Mouse (Mus musculus) embryonic facial prominence, embryonic 15.5 days (tissue): ENCODE measurements around the gene Shf. TPM values are rescaled to one million over a fixed set of nuclear protein-coding genes. Genes with fewer than 3 reads are reported as not detected.

ENCODE experiments used
- ATAC-seq: fragments of 200-750 bp; cut with Nextera tagmentation; 2 replicates; pipeline ENCODE4 v1.8.0; 2017; ENCODE audit warnings: low read depth, moderate TSS enrichment; ENCODE audit not compliant: insufficient number of reproducible peaks, low FRiP score, low TSS enrichment
- H3K27ac ChIP-seq: fragments of 300-500 bp; sonication (generic); replicated peaks from 2 replicates; pipeline ENCODE4 v1.5.1; 2015; ENCODE audit warnings: mild to moderate bottlenecking, inconsistent platforms
- H3K27me3 ChIP-seq: fragments of 300-500 bp; sonication (generic); 2 replicates; pipeline ENCODE4 v1.6.1; 2015; ENCODE audit warnings: inconsistent platforms
- H3K36me3 ChIP-seq: fragments of 300-500 bp; sonication (generic); 2 replicates; pipeline ENCODE4 v1.6.1; 2015; ENCODE audit warnings: mild to moderate bottlenecking, inconsistent platforms
- H3K4me1 ChIP-seq: fragments of 300-500 bp; sonication (generic); 2 replicates; pipeline ENCODE4 v1.6.1; 2015; ENCODE audit warnings: inconsistent platforms
- H3K4me2 ChIP-seq: fragments of 300-500 bp; sonication (generic); replicated peaks from 2 replicates; pipeline ENCODE4 v1.6.1; 2015; ENCODE audit warnings: mild to moderate bottlenecking, inconsistent platforms
- H3K4me3 ChIP-seq: fragments of 300-500 bp; sonication (generic); replicated peaks from 2 replicates; pipeline ENCODE4 v1.5.1; 2015; ENCODE audit warnings: mild to moderate bottlenecking, inconsistent platforms
- H3K9ac ChIP-seq: fragments of 300-500 bp; sonication (generic); 2 replicates; pipeline ENCODE4 v1.6.1; 2015; ENCODE audit warnings: inconsistent platforms
- H3K9me3 ChIP-seq: fragments of 300-500 bp; sonication (generic); replicated peaks from 2 replicates; pipeline ENCODE4 v1.6.1; 2016; ENCODE audit warnings: inconsistent platforms
- WGBS: fragments of 180-500 bp; shearing (Covaris S2); methylation state at CpG from one replicate; pipeline ENCODE4 v1.1.7; 2015; 5-methylcytosine and 5-hydroxymethylcytosine counted together
- polyA plus RNA-seq: library from polyadenylated mRNA; unstranded; fragments of >200 nt; fragmentation: Nextera tagmentation; extraction: Ambion mirVana; gene quantifications from 2 replicates; pipeline ENCODE4 v1.2.1, GENCODE M21; 2015

Shf gene
- polyA plus RNA-seq, 1 experiment from 2014 or later: 4.5 TPM

DNA sequence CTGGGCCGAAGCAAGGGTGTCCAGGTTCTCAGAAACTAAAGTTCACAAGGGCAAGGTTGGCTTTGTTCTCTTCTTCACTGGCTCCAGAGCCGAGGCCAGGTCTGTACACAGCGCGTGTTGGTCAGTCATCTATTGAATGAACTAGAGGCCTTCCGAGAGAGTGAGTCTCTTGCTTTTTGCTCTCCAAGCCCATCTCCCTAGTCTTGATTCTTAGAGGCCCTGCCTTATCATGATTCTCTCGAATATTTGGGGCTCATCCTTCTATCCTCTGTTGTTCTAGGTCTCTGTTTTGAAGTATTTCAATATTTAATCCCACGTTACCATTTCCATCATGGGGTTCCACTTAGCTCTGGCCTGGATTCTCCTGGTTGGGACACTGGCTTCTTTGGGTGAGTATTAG is 53.6 kb downstream of the Shf start, which contains the start of gene Duox1:
Gene Duox1, plus strand, starts transcription at position 301 of the 400 bp plus-strand sequence.
- no peaks in the 10 kb centered on the region for H3K36me3 ChIP-seq
- no peaks in the 10 kb centered on the region for H3K9me3 ChIP-seq
- H3K9ac ChIP-seq: no peak within 1 kb of the TSS
- no peak for ATAC-seq
- peaks cover 13% of the 10 kb centered on the region for H3K4me1 ChIP-seq
- no peak within 1 kb of the TSS for H3K4me3 ChIP-seq
- peaks cover 42% of the 10 kb centered on the region for H3K27me3 ChIP-seq
- 83% methylated on average over 7 of the region's 7 CpGs for WGBS
- no peak within 1 kb of the TSS for H3K27ac ChIP-seq
- H3K4me2 ChIP-seq: no peak within 1 kb of the TSS

GRCm38 (mm10) chr2:122313536-122313935 is 55.4 kb downstream of the Shf start, which contains the start of gene Duoxa1:
TSS of gene Duoxa1 (minus strand) at chr2:122313730.
- no peaks in the 10 kb centered on the region for H3K36me3 ChIP-seq
- H3K27me3 ChIP-seq: peaks cover 49% of the 10 kb centered on the region
- H3K9me3 ChIP-seq: no peaks in the 10 kb centered on the region
- peak within 1 kb of the TSS; percentile 36 for H3K4me3 ChIP-seq
- 2% methylated on average over 24 of the region's 24 CpGs for WGBS
- 0 out of 2 replicates have a peak within 1 kb of the TSS, but pooled peaks have one; percentile 21 for H3K9ac ChIP-seq
- ATAC-seq: 0 out of 2 replicates have a peak, but pooled peaks have one; percentile 17
- no peak within 1 kb of the TSS for H3K27ac ChIP-seq
- peaks cover 13% of the 10 kb centered on the region for H3K4me1 ChIP-seq
- peak within 1 kb of the TSS; percentile 61 for H3K4me2 ChIP-seq

DNA sequence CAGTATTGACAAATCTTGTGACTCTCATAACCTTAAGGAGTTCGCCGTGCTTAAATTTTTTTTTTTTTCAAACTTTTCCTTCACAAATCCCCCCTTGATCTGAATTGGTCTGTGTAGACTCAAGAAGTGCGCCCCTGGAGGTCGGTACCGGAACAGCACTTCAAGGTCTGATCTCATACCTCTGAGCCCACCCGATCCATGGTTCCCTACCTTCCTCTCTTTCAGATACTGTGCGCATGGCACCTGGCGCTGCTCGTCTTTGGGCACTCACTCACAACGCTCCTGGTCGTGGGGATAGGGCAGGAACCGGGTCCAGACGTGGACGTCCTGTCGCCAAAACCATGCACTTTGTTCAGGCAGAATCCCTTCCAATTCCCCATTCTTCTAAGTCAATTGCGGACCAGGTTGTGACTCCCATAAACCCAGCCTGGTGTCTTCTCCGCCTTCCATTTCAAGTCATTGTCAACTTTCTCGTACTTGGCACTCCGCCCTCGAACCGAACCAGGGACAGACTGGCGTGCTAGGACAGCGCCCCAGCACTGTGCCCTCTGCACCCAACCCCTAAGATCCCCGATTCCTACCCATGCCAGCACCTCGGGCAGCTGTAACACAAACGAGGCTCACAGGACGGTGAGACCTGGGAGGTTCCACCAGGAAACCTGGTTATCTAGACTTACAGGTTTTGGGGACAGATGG is 56.1 kb downstream of the Shf start:
- H3K9ac ChIP-seq: 0 out of 2 replicates have a peak overlapping the region, but pooled peaks have one; percentile 21
- peaks cover 53% of the 10 kb centered on the region for H3K27me3 ChIP-seq

GRCm38 (mm10) chr2:122311561-122311960 is 57.4 kb downstream of the Shf start:
- no peak overlapping the region for H3K9ac ChIP-seq
- H3K9me3 ChIP-seq: no peaks in the 10 kb centered on the region
- no peaks in the 10 kb centered on the region for H3K36me3 ChIP-seq
- H3K4me1 ChIP-seq: peaks cover 17% of the 10 kb centered on the region
- H3K4me2 ChIP-seq: no peak overlapping the region
- WGBS: 58% methylated on average over 2 of the region's 2 CpGs
- ATAC-seq: no peak
- H3K27ac ChIP-seq: no peak overlapping the region
- peaks cover 64% of the 10 kb centered on the region for H3K27me3 ChIP-seq
- H3K4me3 ChIP-seq: no peak overlapping the region

More for the DNA sequence above, 56.1 kb downstream of the Shf start:
- H3K27ac ChIP-seq: no peak overlapping the region
- H3K4me3 ChIP-seq: peak overlapping the region; percentile 36
- H3K4me1 ChIP-seq: peaks cover 13% of the 10 kb centered on the region
- 4% methylated on average over 27 of the region's 27 CpGs for WGBS
- 0 out of 2 replicates have a peak, but pooled peaks have one; percentile 61 for ATAC-seq
- no peaks in the 10 kb centered on the region for H3K9me3 ChIP-seq
- peak overlapping the region; percentile 61 for H3K4me2 ChIP-seq
- H3K36me3 ChIP-seq: no peaks in the 10 kb centered on the region

- Histone ChIP-seq H3K4me1 (peaks cover 18% of the 10 kb centered on the region), H3K9me3 (no peaks in the 10 kb centered on the region), H3K4me2 (no peak overlapping the region), H3K9ac (no peak overlapping the region), H3K36me3 (no peaks in the 10 kb centered on the region), H3K4me3 (no peak overlapping the region), H3K27me3 (peaks cover 65% of the 10 kb centered on the region), H3K27ac (no peak overlapping the region)
- no peak for ATAC-seq
- 45% methylated on average over 3 of the region's 3 CpGs for WGBS
Measured at GRCm38 (mm10) chr2:122309647-122310046, 59.3 kb downstream of the Shf start.

DNA sequence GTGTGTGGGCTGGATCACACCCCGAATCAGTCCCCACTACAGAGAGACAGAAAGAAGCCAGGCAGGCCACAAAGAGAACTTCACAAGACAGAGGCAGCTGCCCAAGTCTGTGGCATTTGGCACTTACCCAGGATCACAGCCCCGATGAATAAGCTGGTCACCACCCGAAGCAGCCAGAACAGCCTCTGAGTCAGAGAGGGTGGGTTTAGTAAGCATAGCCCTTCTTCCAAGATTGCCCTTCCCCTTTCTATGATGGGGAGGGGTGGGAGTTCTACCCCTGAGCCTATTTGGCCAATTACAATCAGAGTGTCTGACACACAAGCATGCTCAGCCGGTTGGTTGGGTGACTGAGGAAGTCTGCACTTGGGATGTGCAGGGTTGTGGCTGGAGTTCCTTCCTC is 62.8 kb downstream of the Shf start:
- Histone ChIP-seq H3K36me3 (no peaks in the 10 kb centered on the region), H3K4me3 (no peak overlapping the region), H3K27ac (0 out of 2 replicates have a peak overlapping the region, but pooled peaks have one; percentile 7), H3K9me3 (no peaks in the 10 kb centered on the region), H3K27me3 (peaks cover 68% of the 10 kb centered on the region), H3K4me1 (peaks cover 18% of the 10 kb centered on the region), H3K9ac (no peak overlapping the region), H3K4me2 (no peak overlapping the region)
- ATAC-seq: peak; percentile 53; the same call in 1 of the 2 replicates
- 34% methylated on average over 4 of the region's 4 CpGs for WGBS

- ATAC-seq: 0 out of 2 replicates have a peak, but pooled peaks have one; percentile 6
- Histone ChIP-seq H3K4me3 (no peak overlapping the region), H3K4me1 (peaks cover 22% of the 10 kb centered on the region), H3K9me3 (no peaks in the 10 kb centered on the region), H3K27me3 (peaks cover 71% of the 10 kb centered on the region), H3K27ac (no peak overlapping the region), H3K36me3 (no peaks in the 10 kb centered on the region), H3K9ac (no peak overlapping the region), H3K4me2 (no peak overlapping the region)
- WGBS: 79% methylated on average over 16 of the region's 16 CpGs
Measured at GRCm38 (mm10) chr2:122305097-122305892, 63.7 kb downstream of the Shf start.

- Histone ChIP-seq H3K27ac (no peak overlapping the region), H3K4me2 (no peak overlapping the region), H3K36me3 (no peaks in the 10 kb centered on the region), H3K9me3 (no peaks in the 10 kb centered on the region), H3K9ac (no peak overlapping the region), H3K27me3 (peaks cover 77% of the 10 kb centered on the region), H3K4me3 (no peak overlapping the region), H3K4me1 (peaks cover 22% of the 10 kb centered on the region)
- WGBS: 94% methylated on average over 6 of the region's 6 CpGs
- ATAC-seq: no peak
Measured at GRCm38 (mm10) chr2:122304544-122304943, 64.4 kb downstream of the Shf start.

GRCm38 (mm10) chr2:122302574-122303241 is 66.3 kb downstream of the Shf start:
- Histone ChIP-seq H3K27me3 (peaks cover 84% of the 10 kb centered on the region), H3K4me3 (no peak overlapping the region), H3K9ac (no peak overlapping the region), H3K4me2 (no peak overlapping the region), H3K4me1 (peaks cover 38% of the 10 kb centered on the region), H3K27ac (no peak overlapping the region), H3K9me3 (no peaks in the 10 kb centered on the region), H3K36me3 (no peaks in the 10 kb centered on the region)
- 9% methylated on average over 9 of the region's 9 CpGs for WGBS
- ATAC-seq: no peak

- peak overlapping the region; percentile 39 for H3K4me3 ChIP-seq
- H3K4me2 ChIP-seq: peak overlapping the region; percentile 76
- H3K4me1 ChIP-seq: peaks cover 44% of the 10 kb centered on the region
- WGBS: 7% methylated on average over 23 of the region's 23 CpGs
- no peaks in the 10 kb centered on the region for H3K9me3 ChIP-seq
- H3K27ac ChIP-seq: no peak overlapping the region
- no peaks in the 10 kb centered on the region for H3K36me3 ChIP-seq
- no peak for ATAC-seq
- H3K9ac ChIP-seq: no peak overlapping the region
- H3K27me3 ChIP-seq: peaks cover 86% of the 10 kb centered on the region
Measured at GRCm38 (mm10) chr2:122301921-122302573, 66.9 kb downstream of the Shf start.
